Mouse (Mus musculus): ENCODE data around the gene Adamts15. TPM values are rescaled to one million over a fixed set of nuclear protein-coding genes. Genes with fewer than 3 reads are reported as not detected.

The Adamts15 gene
- total RNA-seq, 2 experiments from 2014 or later: 8.6 to 9.6 TPM

GRCm38 (mm10) chr9:30928759-30929158 lies 6.5 kb upstream of the Adamts15 start:
- intact Hi-C loops (cut with DNase I): no loop called here

GRCm38 (mm10) chr9:30921261-30922103 lies 770 bp downstream of the Adamts15 start:
- intact Hi-C loops (cut with DNase I): no loop called here
- DNase-seq: no peak

More at GRCm38 (mm10) chr9:30928759-30929158, 6.5 kb upstream of the Adamts15 start:
- DNase-seq: no peak

- no peak for DNase-seq
- intact Hi-C loops (cut with DNase I): no loop called here
These were observed 1.5 kb downstream of the Adamts15 start for GRCm38 (mm10) chr9:30920736-30921135.

- intact Hi-C loops (cut with DNase I): no loop called here
- no peak for DNase-seq
These were observed 2.6 kb downstream of the Adamts15 start for GRCm38 (mm10) chr9:30919686-30920085.

- intact Hi-C loops (cut with DNase I): no loop called here
- no peak for DNase-seq
These were observed 3.5 kb downstream of the Adamts15 start for GRCm38 (mm10) chr9:30918466-30919356.

- no peak for DNase-seq
- intact Hi-C loops (cut with DNase I): no loop called here
These were observed 5.8 kb downstream of the Adamts15 start for GRCm38 (mm10) chr9:30916266-30916968.

GRCm38 (mm10) chr9:30914241-30914640 lies 8.0 kb downstream of the Adamts15 start:
- intact Hi-C loops (cut with DNase I): no loop called here
- no peak for DNase-seq

GRCm38 (mm10) chr9:30913429-30913828 lies 8.8 kb downstream of the Adamts15 start:
- no peak for DNase-seq
- intact Hi-C loops (cut with DNase I): no loop called here

GRCm38 (mm10) chr9:30912161-30912560 lies 10.1 kb downstream of the Adamts15 start:
- intact Hi-C loops (cut with DNase I): no loop called here
- no peak for DNase-seq

- peak; percentile 56 for DNase-seq
- intact Hi-C loops (cut with DNase I): no loop called here
These were observed 11.8 kb downstream of the Adamts15 start for GRCm38 (mm10) chr9:30910491-30910890.

- no peak for DNase-seq
- intact Hi-C loops (cut with DNase I): no loop called here
These were observed 13.3 kb downstream of the Adamts15 start for GRCm38 (mm10) chr9:30908973-30909372.

- intact Hi-C loops (cut with DNase I): no loop called here
- DNase-seq: no peak
These were observed 14.0 kb downstream of the Adamts15 start for GRCm38 (mm10) chr9:30908296-30908690.

GRCm38 (mm10) chr9:30907677-30908295 lies 14.5 kb downstream of the Adamts15 start:
- intact Hi-C loops (cut with DNase I): no loop called here
- DNase-seq: no peak

- no peak for DNase-seq
- intact Hi-C loops (cut with DNase I): no loop called here
These were observed 15.8 kb downstream of the Adamts15 start for GRCm38 (mm10) chr9:30906426-30906825.

- no peak for DNase-seq
- intact Hi-C loops (cut with DNase I): no loop called here
These were observed 16.4 kb downstream of the Adamts15 start for GRCm38 (mm10) chr9:30905861-30906260.

- intact Hi-C loops (cut with DNase I): no loop called here
- DNase-seq: no peak
These were observed 19.0 kb downstream of the Adamts15 start for GRCm38 (mm10) chr9:30903266-30903665.

- DNase-seq: no peak
- intact Hi-C loops (cut with DNase I): no loop called here
These were observed 19.6 kb downstream of the Adamts15 start for GRCm38 (mm10) chr9:30902641-30903040.

- intact Hi-C loops (cut with DNase I): no loop called here
- no peak for DNase-seq
These were observed 20.1 kb downstream of the Adamts15 start for GRCm38 (mm10) chr9:30902152-30902551.

GRCm38 (mm10) chr9:30897169-30897568 lies 25.1 kb downstream of the Adamts15 start:
- intact Hi-C loops (cut with DNase I): no loop called here
- DNase-seq: no peak

- peak; percentile 88 for DNase-seq
- intact Hi-C loops (cut with DNase I): no loop called here
These were observed 25.5 kb downstream of the Adamts15 start for GRCm38 (mm10) chr9:30896752-30897151.

All from left cerebral cortex, postnatal 4 days (tissue).